Mouse (Mus musculus) intestine, embryonic 14.5 days (tissue): ENCODE measurements around the gene Tshz2. TPM values are rescaled to one million over a fixed set of nuclear protein-coding genes. Genes with fewer than 3 reads are reported as not detected.

Source experiments
- ATAC-seq: fragments of 200-750 bp; cut with Nextera tagmentation; replicated peaks from 2 replicates; pipeline ENCODE4 v1.8.0; 2017; ENCODE audit warnings: low read depth, moderate number of reproducible peaks, moderate TSS enrichment, moderate library complexity; ENCODE audit not compliant: low FRiP score, low TSS enrichment
- DNase-seq: peaks from one replicate; pipeline ENCODE4 v3.0.0-alpha.2; 2018; ENCODE audit warnings: low spot score
- H3K27ac ChIP-seq: fragments of 300-500 bp; sonication (generic); 2 replicates; pipeline ENCODE4 v1.5.1; 2014; ENCODE audit warnings: low read depth, mild to moderate bottlenecking, control low read depth
- H3K27me3 ChIP-seq: fragments of 300-500 bp; sonication (generic); replicated peaks from 2 replicates; pipeline ENCODE4 v1.6.1; 2014; ENCODE audit warnings: low read length, control low read depth; ENCODE audit not compliant: control insufficient read depth, insufficient read depth
- H3K36me3 ChIP-seq: fragments of 300-500 bp; sonication (generic); 2 replicates; pipeline ENCODE4 v1.6.1; 2014; ENCODE audit warnings: low read length, control low read depth; ENCODE audit not compliant: control insufficient read depth, insufficient read depth
- H3K4me1 ChIP-seq: fragments of 300-500 bp; sonication (generic); replicated peaks from 2 replicates; pipeline ENCODE4 v1.6.1; 2014; ENCODE audit warnings: low read length, control low read depth, mixed read lengths; ENCODE audit not compliant: control insufficient read depth, insufficient read depth
- H3K4me2 ChIP-seq: fragments of 300-500 bp; sonication (generic); 2 replicates; pipeline ENCODE4 v1.6.1; 2014; ENCODE audit warnings: low read length
- H3K4me3 ChIP-seq: fragments of 300-500 bp; sonication (generic); 2 replicates; pipeline ENCODE4 v1.5.1; 2014; ENCODE audit warnings: low read depth, low read length, control low read depth, mixed read lengths
- H3K9ac ChIP-seq: fragments of 300-500 bp; sonication (generic); 2 replicates; pipeline ENCODE4 v1.6.1; 2014; ENCODE audit warnings: mild to moderate bottlenecking, low read length
- H3K9me3 ChIP-seq: fragments of 300-500 bp; sonication (generic); 2 replicates; pipeline ENCODE4 v1.6.1; 2016; ENCODE audit warnings: low read length, control low read depth; ENCODE audit not compliant: control insufficient read depth
- WGBS: fragments of 180-500 bp; shearing (Covaris S2); extraction: QIAGEN DNeasy Blood & Tissue Kit; methylation state at CpG from one replicate; pipeline ENCODE4 v1.1.7; 2014; 5-methylcytosine and 5-hydroxymethylcytosine counted together
- polyA plus RNA-seq: library from polyadenylated mRNA; unstranded; fragments of >200 nt; fragmentation: Nextera tagmentation; extraction: Ambion mirVana; gene quantifications from 2 replicates; pipeline ENCODE4 v1.2.1, GENCODE M21; 2014

The Tshz2 gene
- polyA plus RNA-seq, 1 experiment from 2014 or later, result 20.3 TPM

GRCm38 (mm10) chr2:169870503-169870902, 237.7 kb downstream of the Tshz2 start:
- 49% methylated on average over 5 of the region's 5 CpGs for WGBS

GRCm38 (mm10) chr2:169871436-169872060, 238.7 kb downstream of the Tshz2 start:
- Histone ChIP-seq H3K4me2 (no peak overlapping the region), H3K4me3 (no peak overlapping the region), H3K36me3 (no peaks in the 10 kb centered on the region), H3K9ac (no peak overlapping the region), H3K9me3 (no peaks in the 10 kb centered on the region), H3K27ac (no peak overlapping the region), H3K27me3 (no peaks in the 10 kb centered on the region), H3K4me1 (peaks cover 9% of the 10 kb centered on the region)
- DNase-seq, result no peak
- 87% methylated on average over 8 of the region's 8 CpGs for WGBS
- no peak for ATAC-seq

More at GRCm38 (mm10) chr2:169870503-169870902, 237.7 kb downstream of the Tshz2 start:
- Histone ChIP-seq H3K27me3 (no peaks in the 10 kb centered on the region), H3K9ac (no peak overlapping the region), H3K27ac (no peak overlapping the region), H3K9me3 (no peaks in the 10 kb centered on the region), H3K36me3 (no peaks in the 10 kb centered on the region), H3K4me3 (no peak overlapping the region), H3K4me1 (peaks cover 9% of the 10 kb centered on the region), H3K4me2 (no peak overlapping the region)
- DNase-seq, result no peak
- no peak for ATAC-seq

- 53% methylated on average over 16 of the region's 16 CpGs for WGBS
These were observed 240.6 kb downstream of the Tshz2 start for GRCm38 (mm10) chr2:169873442-169873841.

GRCm38 (mm10) chr2:169887921-169888320, 255.1 kb downstream of the Tshz2 start:
- 86% methylated on average over 9 of the region's 9 CpGs for WGBS
- no peak overlapping the region for H3K9ac ChIP-seq
- H3K4me1 ChIP-seq, result no peaks in the 10 kb centered on the region
- ATAC-seq (no peak), DNase-seq (no peak)
- H3K4me3 ChIP-seq, result no peak overlapping the region
- H3K27ac ChIP-seq, result no peak overlapping the region
- H3K9me3 ChIP-seq, result no peaks in the 10 kb centered on the region
- H3K27me3 ChIP-seq, result no peaks in the 10 kb centered on the region
- H3K36me3 ChIP-seq, result peaks cover 38% of the 10 kb centered on the region
- H3K4me2 ChIP-seq, result no peak overlapping the region

More at GRCm38 (mm10) chr2:169873442-169873841, 240.6 kb downstream of the Tshz2 start:
- DNase-seq (no peak), ATAC-seq (no peak)
- Histone ChIP-seq H3K27ac (peak overlapping the region; percentile 54), H3K36me3 (no peaks in the 10 kb centered on the region), H3K9me3 (no peaks in the 10 kb centered on the region), H3K27me3 (no peaks in the 10 kb centered on the region), H3K9ac (no peak overlapping the region), H3K4me1 (peaks cover 9% of the 10 kb centered on the region), H3K4me3 (no peak overlapping the region), H3K4me2 (peak overlapping the region; percentile 23; the same call in 1 of the 2 replicates)

GRCm38 (mm10) chr2:169892441-169893038, 259.7 kb downstream of the Tshz2 start:
- 61% methylated on average over 14 of the region's 14 CpGs for WGBS

GRCm38 (mm10) chr2:169902896-169903295, 270.1 kb downstream of the Tshz2 start:
- H3K27me3 ChIP-seq, result no peaks in the 10 kb centered on the region
- no peak for DNase-seq
- no peaks in the 10 kb centered on the region for H3K36me3 ChIP-seq
- H3K4me3 ChIP-seq, result no peak overlapping the region
- H3K4me1 ChIP-seq, result peaks cover 18% of the 10 kb centered on the region
- 92% methylated on average over 7 of the region's 7 CpGs for WGBS
- H3K4me2 ChIP-seq, result no peak overlapping the region
- H3K9ac ChIP-seq, result no peak overlapping the region
- no peaks in the 10 kb centered on the region for H3K9me3 ChIP-seq
- no peak for ATAC-seq
- no peak overlapping the region for H3K27ac ChIP-seq

More at GRCm38 (mm10) chr2:169892441-169893038, 259.7 kb downstream of the Tshz2 start:
- Histone ChIP-seq H3K4me1 (no peaks in the 10 kb centered on the region), H3K4me2 (no peak overlapping the region), H3K9ac (no peak overlapping the region), H3K27ac (no peak overlapping the region), H3K4me3 (no peak overlapping the region), H3K36me3 (peaks cover 5% of the 10 kb centered on the region), H3K27me3 (no peaks in the 10 kb centered on the region), H3K9me3 (no peaks in the 10 kb centered on the region)
- DNase-seq (no peak), ATAC-seq (no peak)

- Histone ChIP-seq H3K4me1 (peaks cover 18% of the 10 kb centered on the region), H3K4me2 (no peak overlapping the region), H3K9me3 (no peaks in the 10 kb centered on the region), H3K36me3 (no peaks in the 10 kb centered on the region), H3K27ac (peak overlapping the region; percentile 3; the same call in 1 of the 2 replicates), H3K27me3 (no peaks in the 10 kb centered on the region), H3K9ac (no peak overlapping the region), H3K4me3 (no peak overlapping the region)
- DNase-seq (no peak), ATAC-seq (no peak)
- WGBS, result 9% methylated on average over 9 of the region's 9 CpGs
These were observed 273.6 kb downstream of the Tshz2 start for GRCm38 (mm10) chr2:169906396-169906795.

- Histone ChIP-seq H3K9ac (no peak overlapping the region), H3K27me3 (no peaks in the 10 kb centered on the region), H3K4me3 (no peak overlapping the region), H3K9me3 (no peaks in the 10 kb centered on the region), H3K27ac (no peak overlapping the region), H3K4me2 (no peak overlapping the region), H3K36me3 (no peaks in the 10 kb centered on the region), H3K4me1 (peaks cover 18% of the 10 kb centered on the region)
- WGBS, result 69% methylated on average over 7 of the region's 7 CpGs
- ATAC-seq (no peak), DNase-seq (no peak)
These were observed 275.2 kb downstream of the Tshz2 start for GRCm38 (mm10) chr2:169907979-169908378.

- Histone ChIP-seq H3K9me3 (no peaks in the 10 kb centered on the region), H3K27ac (no peak overlapping the region), H3K36me3 (no peaks in the 10 kb centered on the region), H3K27me3 (no peaks in the 10 kb centered on the region), H3K4me2 (no peak overlapping the region), H3K4me3 (no peak overlapping the region), H3K4me1 (peaks cover 15% of the 10 kb centered on the region), H3K9ac (no peak overlapping the region)
- DNase-seq, result no peak
- ATAC-seq, result no peak
- 79% methylated on average over 4 of the region's 4 CpGs for WGBS
These were observed 277.8 kb downstream of the Tshz2 start for GRCm38 (mm10) chr2:169910606-169911005.
